Mouse (Mus musculus): ENCODE measurements around the gene Ctc1.

The Ctc1 gene

DNA sequence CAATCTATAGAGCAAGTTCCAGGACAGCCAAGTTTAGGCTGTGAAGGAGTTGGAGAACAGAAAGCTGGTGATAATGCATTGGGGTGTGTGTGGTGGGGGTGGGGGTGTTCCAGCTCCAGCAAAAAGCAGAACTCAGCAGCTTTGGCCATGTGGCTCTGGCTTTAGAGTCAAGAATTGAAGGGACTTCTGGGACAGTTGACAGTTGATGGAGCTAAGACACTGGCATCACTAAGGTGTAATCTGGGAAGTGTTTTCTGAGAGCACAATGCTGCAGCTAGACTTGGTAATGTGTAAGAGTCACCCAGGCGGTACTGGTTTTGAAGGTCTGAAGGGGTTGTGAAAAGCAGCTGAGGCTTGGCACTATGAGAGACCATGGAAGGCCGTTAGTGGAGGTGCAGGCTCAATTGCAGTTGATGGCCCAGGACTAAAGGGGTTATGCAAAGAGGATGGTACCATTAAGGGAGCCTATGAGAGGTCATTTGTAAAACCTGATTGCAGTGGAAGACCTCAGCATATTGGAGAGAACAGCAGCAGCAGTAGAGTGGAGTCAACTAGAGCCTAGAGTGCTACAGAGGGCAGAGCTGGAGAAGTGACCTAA, 37.2 kb downstream of the Ctc1 start:
- H3K9me3 ChIP-seq (ENCODE audit: low read length) = no peaks in the 10 kb centered on the region
- peaks cover 41% of the 10 kb centered on the region for H3K36me3 ChIP-seq (ENCODE audit: insufficient read depth, low read length)
- TF ChIP-seq POU5F1 (IDR thresholded peaks at IDR 0.05; ENCODE audit: borderline replicate concordance, low read length) (no peak), NANOG (IDR thresholded peaks at IDR 0.05; ENCODE audit: borderline replicate concordance, low read length) (no peak), CTCF (conservative IDR thresholded peaks at IDR 0.05; ENCODE audit: low read length) (no peak)
- no peaks in the 10 kb centered on the region for H3K27me3 ChIP-seq (ENCODE audit: insufficient read depth, low read length)
- peaks cover 55% of the 10 kb centered on the region for H3K4me1 ChIP-seq (replicated peaks; ENCODE audit: low read depth, low read length)
- no peak overlapping the region for H3K4me3 ChIP-seq (replicated peaks; ENCODE audit: low read length)

DNA sequence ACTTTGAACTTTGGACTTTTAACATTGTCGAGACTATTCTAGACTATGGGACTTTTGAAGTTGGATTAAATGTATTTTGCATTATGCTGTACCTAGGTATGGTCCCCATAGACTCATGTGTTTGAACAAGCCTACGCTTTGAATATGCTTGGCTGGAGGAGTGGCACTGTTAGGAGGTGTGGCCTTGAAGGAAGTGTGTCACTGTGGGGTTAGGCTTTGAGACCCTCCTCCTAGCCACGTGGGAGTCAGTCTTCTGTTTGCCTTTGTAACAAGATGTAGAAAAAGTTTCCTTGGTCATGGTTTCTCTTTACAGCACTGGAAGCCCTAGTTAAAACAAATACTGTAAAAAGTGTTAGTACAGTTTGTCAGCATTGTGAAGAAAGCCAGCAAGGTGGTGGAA, 38.1 kb downstream of the Ctc1 start:
- Histone ChIP-seq H3K9me3 (ENCODE audit: low read length) (no peaks in the 10 kb centered on the region), H3K36me3 (ENCODE audit: insufficient read depth, low read length) (peaks cover 32% of the 10 kb centered on the region), H3K4me3 (replicated peaks; ENCODE audit: low read length) (no peak overlapping the region), H3K27me3 (ENCODE audit: insufficient read depth, low read length) (no peaks in the 10 kb centered on the region), H3K4me1 (replicated peaks; ENCODE audit: low read depth, low read length) (peaks cover 55% of the 10 kb centered on the region)
- TF ChIP-seq NANOG (IDR thresholded peaks at IDR 0.05; ENCODE audit: borderline replicate concordance, low read length) (no peak), CTCF (conservative IDR thresholded peaks at IDR 0.05; ENCODE audit: low read length) (no peak)

DNA sequence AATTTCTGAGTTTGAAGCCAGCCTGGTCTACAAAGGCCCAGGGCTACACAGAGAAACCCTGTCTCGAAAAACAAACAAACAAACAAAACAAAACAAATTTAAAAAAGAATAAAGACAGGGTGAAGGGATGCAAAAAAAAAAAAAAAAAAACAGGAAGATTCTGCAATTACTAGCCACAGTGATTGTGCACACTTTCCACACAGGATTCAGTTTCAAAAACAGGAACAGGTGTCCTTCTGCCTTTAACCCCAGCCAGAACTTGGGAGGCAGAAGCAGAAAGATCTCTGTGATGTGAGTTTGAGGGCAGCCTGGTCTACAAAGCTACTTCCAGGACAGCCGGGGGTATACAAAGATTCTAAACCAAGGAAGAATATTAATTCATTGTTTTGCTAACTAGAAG, 42.6 kb downstream of the Ctc1 start:
- no peak for TF ChIP-seq NANOG (IDR thresholded peaks at IDR 0.05; ENCODE audit: borderline replicate concordance, low read length)
- TF ChIP-seq POU5F1 (IDR thresholded peaks at IDR 0.05; ENCODE audit: borderline replicate concordance, low read length) = no peak
- TF ChIP-seq CTCF (conservative IDR thresholded peaks at IDR 0.05; ENCODE audit: low read length) = no peak
- Histone ChIP-seq H3K36me3 (ENCODE audit: insufficient read depth, low read length) (no peaks in the 10 kb centered on the region), H3K4me3 (replicated peaks; ENCODE audit: low read length) (peak overlapping the region; percentile 99), H3K4me1 (replicated peaks; ENCODE audit: low read depth, low read length) (peaks cover 46% of the 10 kb centered on the region), H3K27me3 (ENCODE audit: insufficient read depth, low read length) (peaks cover 15% of the 10 kb centered on the region), H3K9me3 (ENCODE audit: low read length) (no peaks in the 10 kb centered on the region)

DNA sequence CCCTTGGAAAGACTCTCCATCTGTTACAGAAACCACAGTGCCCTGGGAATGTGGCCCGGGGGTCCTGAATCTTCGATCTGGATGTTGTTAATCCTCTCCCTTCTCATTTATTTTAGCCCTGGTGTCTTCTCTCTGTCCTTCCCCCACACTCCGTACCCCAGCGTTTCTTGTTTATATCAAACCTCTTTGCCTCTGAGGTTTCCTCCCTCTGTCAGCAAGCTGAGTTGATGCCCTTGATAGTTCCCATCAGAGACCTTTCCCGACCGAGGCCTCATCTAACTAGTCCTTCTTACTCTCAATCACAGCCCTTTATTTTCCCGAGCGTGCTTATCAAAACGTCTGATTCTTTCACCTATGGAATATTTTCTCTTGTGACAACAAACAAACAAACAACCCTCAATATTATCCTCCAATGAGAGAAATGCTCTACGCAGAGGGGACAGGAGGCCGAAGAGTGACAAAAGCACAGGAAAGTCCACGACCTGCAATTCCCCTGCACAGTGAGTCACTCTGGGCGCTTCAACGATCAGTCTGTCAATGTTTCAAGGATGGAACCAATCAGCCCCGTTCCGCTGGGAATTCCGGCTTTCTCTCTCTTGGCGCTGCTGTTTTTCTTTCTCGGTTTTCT, 43.1 kb downstream of the Ctc1 start:
- Histone ChIP-seq H3K4me1 (replicated peaks; ENCODE audit: low read depth, low read length) (peaks cover 40% of the 10 kb centered on the region), H3K36me3 (ENCODE audit: insufficient read depth, low read length) (no peaks in the 10 kb centered on the region), H3K4me3 (replicated peaks; ENCODE audit: low read length) (peak overlapping the region; percentile 99), H3K9me3 (ENCODE audit: low read length) (no peaks in the 10 kb centered on the region), H3K27me3 (ENCODE audit: insufficient read depth, low read length) (peaks cover 15% of the 10 kb centered on the region)
- no peak for TF ChIP-seq NANOG (IDR thresholded peaks at IDR 0.05; ENCODE audit: borderline replicate concordance, low read length)
- no peak for TF ChIP-seq CTCF (conservative IDR thresholded peaks at IDR 0.05; ENCODE audit: low read length)
- no peak for TF ChIP-seq POU5F1 (IDR thresholded peaks at IDR 0.05; ENCODE audit: borderline replicate concordance, low read length)

DNA sequence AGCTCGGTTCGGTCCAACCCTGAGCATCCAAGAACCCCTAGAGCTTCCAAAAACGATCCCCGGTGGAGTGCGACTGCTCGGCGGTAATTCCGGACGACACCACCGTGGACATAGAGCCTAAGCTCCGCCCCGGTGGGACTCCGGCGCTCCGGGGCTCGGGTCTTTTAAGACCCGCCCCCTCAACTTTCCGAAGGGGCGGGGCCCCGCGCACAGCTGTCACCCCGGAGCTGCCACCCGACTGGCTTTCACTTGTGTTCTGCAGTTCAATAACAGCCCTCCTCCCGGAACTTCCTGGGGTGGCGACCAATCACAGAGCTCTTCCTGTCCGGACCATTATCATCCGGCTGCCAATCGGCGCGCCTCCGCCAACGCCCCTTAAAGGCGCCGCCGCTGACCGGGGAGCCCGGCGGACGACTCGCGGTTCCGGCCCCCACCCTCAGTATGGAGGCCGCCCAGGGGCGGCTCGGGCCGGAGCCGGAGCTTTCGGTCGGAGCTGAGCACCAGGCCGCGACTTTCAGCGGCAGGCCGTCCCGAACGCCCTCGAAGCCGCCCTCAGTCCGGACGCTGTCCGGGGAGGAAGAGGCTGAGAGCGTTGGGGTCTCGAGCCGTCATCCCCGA, 43.8 kb downstream of the Ctc1 start, which contains the start of gene Borcs6:
TSS of gene Borcs6 (plus strand) at position 361 of the 618 bp plus-strand sequence.
- Histone ChIP-seq H3K36me3 (ENCODE audit: insufficient read depth, low read length) (no peaks in the 10 kb centered on the region), H3K9me3 (ENCODE audit: low read length) (no peaks in the 10 kb centered on the region), H3K4me3 (replicated peaks; ENCODE audit: low read length) (peak within 1 kb of the TSS; percentile 99), H3K27me3 (ENCODE audit: insufficient read depth, low read length) (peaks cover 15% of the 10 kb centered on the region), H3K4me1 (replicated peaks; ENCODE audit: low read depth, low read length) (peaks cover 40% of the 10 kb centered on the region)
- TF ChIP-seq POU5F1 (IDR thresholded peaks at IDR 0.05; ENCODE audit: borderline replicate concordance, low read length) = no peak
- TF ChIP-seq CTCF (conservative IDR thresholded peaks at IDR 0.05; ENCODE audit: low read length) = no peak
- no peak for TF ChIP-seq NANOG (IDR thresholded peaks at IDR 0.05; ENCODE audit: borderline replicate concordance, low read length)

DNA sequence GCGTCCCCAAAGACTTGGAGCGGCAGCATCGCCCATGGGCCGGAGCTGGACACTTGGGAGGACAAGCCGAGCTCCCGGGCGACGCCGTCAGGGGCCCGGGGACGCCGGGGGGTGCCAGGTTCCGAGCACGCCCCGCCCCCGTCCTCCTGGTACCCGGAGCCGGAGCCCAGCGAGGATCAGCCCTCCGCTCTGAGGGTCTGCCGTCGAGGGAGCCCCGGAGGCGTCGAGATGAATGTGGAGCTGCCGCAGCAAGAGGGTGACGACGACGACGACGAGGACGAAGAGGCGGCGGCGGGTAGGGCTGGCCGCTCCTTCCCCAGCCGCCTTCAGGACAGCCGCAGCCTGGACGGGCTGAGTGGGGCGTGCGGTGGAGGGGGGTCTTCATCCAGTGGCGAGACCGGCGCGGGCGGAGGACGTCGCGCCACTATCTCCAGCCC, 44.3 kb downstream of the Ctc1 start:
- Histone ChIP-seq H3K9me3 (ENCODE audit: low read length) (no peaks in the 10 kb centered on the region), H3K36me3 (ENCODE audit: insufficient read depth, low read length) (no peaks in the 10 kb centered on the region), H3K27me3 (ENCODE audit: insufficient read depth, low read length) (peaks cover 15% of the 10 kb centered on the region), H3K4me3 (replicated peaks; ENCODE audit: low read length) (peak overlapping the region; percentile 99), H3K4me1 (replicated peaks; ENCODE audit: low read depth, low read length) (peaks cover 42% of the 10 kb centered on the region)
- TF ChIP-seq POU5F1 (IDR thresholded peaks at IDR 0.05; ENCODE audit: borderline replicate concordance, low read length) (no peak), CTCF (conservative IDR thresholded peaks at IDR 0.05; ENCODE audit: low read length) (no peak), NANOG (IDR thresholded peaks at IDR 0.05; ENCODE audit: borderline replicate concordance, low read length) (no peak)

DNA sequence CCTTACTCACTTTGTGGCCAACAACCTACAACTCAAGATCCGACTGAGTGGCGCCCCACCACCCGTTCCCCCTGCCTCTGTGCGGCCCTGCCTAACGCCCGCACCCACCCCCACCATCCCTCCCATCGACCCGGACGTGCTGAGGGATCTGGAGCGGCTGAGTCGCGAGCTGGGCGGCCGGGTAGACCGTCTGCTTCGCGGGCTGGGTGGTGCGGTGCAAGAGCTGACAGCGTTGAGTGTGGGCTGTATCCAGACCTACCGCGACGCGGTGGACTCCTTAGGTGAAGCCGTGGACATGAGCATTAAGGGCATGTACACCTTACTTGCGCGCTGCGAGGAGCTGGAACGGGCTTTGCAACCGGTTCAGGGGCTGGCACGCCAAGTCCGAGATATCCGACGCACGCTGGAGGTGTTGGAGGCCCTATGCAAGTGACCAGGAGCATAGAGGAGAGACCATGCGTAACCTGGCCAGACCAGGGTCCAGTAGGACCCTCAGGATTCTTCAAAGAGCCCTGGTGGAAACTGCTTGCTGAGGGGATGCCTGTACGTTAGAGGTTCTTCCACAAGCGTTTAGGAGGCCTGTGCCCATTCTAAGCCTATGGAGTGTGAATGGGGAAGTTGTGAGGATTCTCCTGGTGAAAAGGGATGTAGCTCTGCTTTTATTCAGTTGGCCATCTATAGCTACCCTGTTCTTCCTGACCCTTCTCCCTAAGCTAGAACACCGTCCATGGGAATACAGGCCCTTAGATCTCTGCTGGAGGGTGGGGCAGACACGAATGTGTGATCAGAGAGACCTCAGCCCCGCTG, 44.9 kb downstream of the Ctc1 start:
- no peaks in the 10 kb centered on the region for H3K9me3 ChIP-seq (ENCODE audit: low read length)
- peaks cover 48% of the 10 kb centered on the region for H3K4me1 ChIP-seq (replicated peaks; ENCODE audit: low read depth, low read length)
- peak overlapping the region; percentile 99 for H3K4me3 ChIP-seq (replicated peaks; ENCODE audit: low read length)
- H3K36me3 ChIP-seq (ENCODE audit: insufficient read depth, low read length) = no peaks in the 10 kb centered on the region
- TF ChIP-seq POU5F1 (IDR thresholded peaks at IDR 0.05; ENCODE audit: borderline replicate concordance, low read length) (no peak), NANOG (IDR thresholded peaks at IDR 0.05; ENCODE audit: borderline replicate concordance, low read length) (no peak), CTCF (conservative IDR thresholded peaks at IDR 0.05; ENCODE audit: low read length) (no peak)
- peaks cover 15% of the 10 kb centered on the region for H3K27me3 ChIP-seq (ENCODE audit: insufficient read depth, low read length)

Data from E14TG2a.4 (cell line).